Mouse (Mus musculus) splenic B cell, adult 2 months (primary cell): ENCODE data around the gene Ddx50.
"Not testable (repeated sequence)": the region's sequence is repeated elsewhere in the genome, so short reads cannot be mapped to it uniquely, and the experiment has no call there.

Experiments
- DNase-seq: peaks from one replicate; pipeline ENCODE4 v3.0.0-alpha.2; 2011; ENCODE audit warnings: low read depth, low spot score
- H3K27me3 ChIP-seq: 2 replicates; pipeline ENCODE4 v1.6.1; 2012; ENCODE audit warnings: mild to moderate bottlenecking, low read length, moderate library complexity, mixed read lengths; ENCODE audit not compliant: control insufficient read depth, poor library complexity, insufficient read depth, severe bottlenecking
- H3K36me3 ChIP-seq: 2 replicates; pipeline ENCODE4 v1.6.1; 2012; ENCODE audit warnings: mild to moderate bottlenecking, low read length, moderate library complexity, mixed read lengths; ENCODE audit not compliant: control insufficient read depth, poor library complexity, insufficient read depth, severe bottlenecking

Ddx50 gene

GRCm38 (mm10) chr10:62651961-62652360 lies 943 bp upstream of the Ddx50 start:
- DNase-seq, result no peak
- H3K36me3 ChIP-seq, result no peaks in the 10 kb centered on the region

GRCm38 (mm10) chr10:62650358-62650782 lies 648 bp downstream of the Ddx50 start:
- H3K36me3 ChIP-seq, result peaks cover 4% of the 10 kb centered on the region; the same call in 1 of the 2 replicates
- H3K27me3 ChIP-seq, result no peaks in the 10 kb centered on the region
- no peak for DNase-seq

More at GRCm38 (mm10) chr10:62651961-62652360, 943 bp upstream of the Ddx50 start:
- no peaks in the 10 kb centered on the region for H3K27me3 ChIP-seq

GRCm38 (mm10) chr10:62604161-62604560 lies 46.9 kb downstream of the Ddx50 start:
- no peaks in the 10 kb centered on the region for H3K27me3 ChIP-seq
- no peak for DNase-seq
- no peaks in the 10 kb centered on the region for H3K36me3 ChIP-seq

- no peak for DNase-seq
- 0 out of 2 replicates have a peak, but pooled peaks cover 1% of the 10 kb centered on the region for H3K36me3 ChIP-seq
- no peaks in the 10 kb centered on the region for H3K27me3 ChIP-seq
Observed at GRCm38 (mm10) chr10:62603233-62604030, 47.6 kb downstream of the Ddx50 start.

- Histone ChIP-seq H3K27me3 (no peaks in the 10 kb centered on the region), H3K36me3 (peaks cover 10% of the 10 kb centered on the region; the same call in 1 of the 2 replicates)
- DNase-seq, result peak; percentile 93
Observed at GRCm38 (mm10) chr10:62602177-62603040, 48.6 kb downstream of the Ddx50 start, which contains the start of gene Ddx21. Ddx21 (minus strand) TSS chr10:62602281.

GRCm38 (mm10) chr10:62601833-62602176 lies 49.2 kb downstream of the Ddx50 start:
- DNase-seq, result no peak
- H3K27me3 ChIP-seq, result no peaks in the 10 kb centered on the region
- H3K36me3 ChIP-seq, result peaks cover 10% of the 10 kb centered on the region; the same call in 1 of the 2 replicates

GRCm38 (mm10) chr10:62601053-62601791 lies 49.8 kb downstream of the Ddx50 start:
- DNase-seq, result peak; percentile 41
- peaks cover 10% of the 10 kb centered on the region; the same call in 1 of the 2 replicates for H3K36me3 ChIP-seq
- H3K27me3 ChIP-seq, result no peaks in the 10 kb centered on the region

GRCm38 (mm10) chr10:62600056-62600455 lies 51.0 kb downstream of the Ddx50 start:
- DNase-seq, result no peak
- no peaks in the 10 kb centered on the region for H3K27me3 ChIP-seq
- H3K36me3 ChIP-seq, result peaks cover 10% of the 10 kb centered on the region; the same call in 1 of the 2 replicates

GRCm38 (mm10) chr10:62599311-62599710 lies 51.7 kb downstream of the Ddx50 start:
- H3K36me3 ChIP-seq, result peaks cover 10% of the 10 kb centered on the region
- not testable (repeated sequence) for H3K27me3 ChIP-seq, DNase-seq

GRCm38 (mm10) chr10:62592496-62592895 lies 58.5 kb downstream of the Ddx50 start:
- no peaks in the 10 kb centered on the region for H3K27me3 ChIP-seq
- peaks cover 31% of the 10 kb centered on the region for H3K36me3 ChIP-seq
- no peak for DNase-seq

GRCm38 (mm10) chr10:62590200-62590599 lies 60.8 kb downstream of the Ddx50 start:
- no peaks in the 10 kb centered on the region for H3K27me3 ChIP-seq
- DNase-seq, result peak; percentile 95
- H3K36me3 ChIP-seq, result peaks cover 37% of the 10 kb centered on the region

GRCm38 (mm10) chr10:62588616-62589015 lies 62.4 kb downstream of the Ddx50 start:
- DNase-seq, result no peak
- H3K27me3 ChIP-seq, result no peaks in the 10 kb centered on the region
- H3K36me3 ChIP-seq, result peaks cover 36% of the 10 kb centered on the region

- DNase-seq, result no peak
- no peaks in the 10 kb centered on the region for H3K27me3 ChIP-seq
- peaks cover 23% of the 10 kb centered on the region for H3K36me3 ChIP-seq
Observed at GRCm38 (mm10) chr10:62583245-62583644, 67.8 kb downstream of the Ddx50 start.

GRCm38 (mm10) chr10:62582701-62583100 lies 68.3 kb downstream of the Ddx50 start:
- H3K27me3 ChIP-seq, result no peaks in the 10 kb centered on the region
- DNase-seq, result no peak
- H3K36me3 ChIP-seq, result peaks cover 18% of the 10 kb centered on the region
